Mouse (Mus musculus) large intestine, adult 2 months (tissue): Measurements from ENCODE around the gene Ranbp1. TPM values are rescaled to one million over a fixed set of nuclear protein-coding genes. Genes with fewer than 3 reads are reported as not detected.
A peak's percentile ranks its signal among the peaks of the same experiment; 100 is the strongest.
"Not testable (repeated sequence)": the region's sequence is repeated elsewhere in the genome, so short reads cannot be mapped to it uniquely, and the experiment has no call there.

ENCODE experiments used
- DNase-seq: peaks from one replicate; pipeline ENCODE4 v3.0.0-alpha.2; 2012; ENCODE audit warnings: low read depth, low spot score
- WGBS: fragments of 180-500 bp; shearing (Covaris S2); methylation state at CpG from one replicate; pipeline ENCODE4 v1.1.7; 2018; 5-methylcytosine and 5-hydroxymethylcytosine counted together
- polyA plus RNA-seq: library from polyadenylated mRNA; depleted of rRNA; stranded (reverse); fragments of >200 nt; gene quantifications from 2 replicates; pipeline ENCODE4 v1.2.3, GENCODE M21; 2012; rRNA removed

Ranbp1 gene
- 51.4 and 55.8 TPM in 2 replicates for polyA plus RNA-seq

DNA sequence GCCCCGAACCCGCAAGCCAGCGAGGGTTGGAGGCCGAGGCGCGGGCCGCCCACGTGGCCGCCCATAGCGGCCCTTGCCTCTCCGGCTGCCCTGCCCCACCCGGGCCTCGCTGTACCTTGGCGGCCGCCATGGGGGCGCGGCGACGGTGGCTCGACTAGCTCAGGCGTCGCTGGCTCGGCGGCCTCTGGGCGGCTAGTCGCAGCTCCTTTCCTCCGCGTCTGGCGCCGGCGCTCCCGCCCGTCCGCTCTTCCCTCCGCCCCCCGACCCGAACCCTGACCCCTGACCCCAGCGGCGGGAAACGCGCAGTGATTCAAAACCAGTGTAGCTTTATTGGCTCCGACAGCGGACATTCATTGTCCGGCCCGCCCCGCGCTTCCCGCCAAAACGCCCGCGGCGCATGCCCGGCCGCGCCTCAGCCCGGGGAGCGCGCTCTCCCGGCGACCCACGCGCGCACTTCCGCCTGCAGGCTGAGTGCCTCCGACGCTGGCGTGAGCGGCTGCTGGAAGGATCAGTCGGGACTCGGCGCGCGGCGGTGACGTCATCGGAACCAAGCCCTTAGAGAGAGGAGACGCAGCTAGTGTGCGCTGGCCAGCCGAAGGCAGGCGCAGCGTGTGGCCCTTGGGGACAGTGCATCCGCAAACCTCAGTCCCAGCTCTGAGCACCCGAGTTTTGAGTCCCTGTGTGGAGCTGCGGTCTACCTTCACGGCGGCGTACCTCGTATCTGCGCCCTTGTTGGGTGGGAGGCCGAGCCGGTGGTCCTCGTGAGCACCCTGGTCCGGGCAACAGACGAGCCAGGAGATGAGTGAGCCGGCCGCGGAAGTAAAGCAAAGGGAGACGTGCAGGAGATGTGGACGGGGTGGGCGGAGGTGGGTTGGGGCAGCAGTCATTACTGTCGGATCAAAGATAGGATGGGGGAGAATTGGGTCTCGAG lies at the start of gene Ranbp1, which contains the start of gene Trmt2a:
TSS of gene Ranbp1 (minus strand) at position 300 of the 931 bp plus-strand sequence.
TSS of gene Trmt2a (plus strand) at position 247 of the 931 bp plus-strand sequence.
- peak; percentile 95 for DNase-seq
- WGBS = under 1% methylated on average over 102 of the region's 102 CpGs

GRCm38 (mm10) chr16:18289614-18290013 lies 41.1 kb upstream of the Ranbp1 start:
- WGBS = 0% methylated on average over 10 of the region's 10 CpGs
- not testable (repeated sequence) for DNase-seq

DNA sequence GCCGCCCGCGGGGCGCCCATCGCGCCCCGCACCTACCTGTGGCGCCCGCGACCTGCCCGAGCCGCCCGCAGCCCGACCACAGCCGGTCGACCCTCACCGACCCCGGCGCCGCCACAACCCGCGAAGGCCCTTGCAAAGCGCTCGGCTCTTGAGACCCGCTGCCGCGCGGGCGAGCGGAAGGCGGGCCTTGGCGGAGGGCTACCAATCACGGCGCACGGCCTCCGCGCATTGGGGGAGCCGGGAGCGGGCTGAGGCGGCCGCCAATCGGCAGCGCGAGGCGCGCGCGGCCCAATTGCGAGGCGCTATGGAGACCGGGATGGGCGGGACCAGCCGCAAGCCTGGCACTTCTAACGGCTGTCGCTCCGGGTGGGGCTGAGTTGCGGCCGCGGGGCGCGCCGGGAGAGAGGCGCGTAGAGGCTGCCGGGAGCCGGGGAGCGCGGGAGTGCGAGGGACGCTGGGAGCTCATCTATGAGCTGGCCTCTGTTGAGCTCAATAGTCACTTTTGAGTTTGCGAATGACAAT lies 40.6 kb upstream of the Ranbp1 start, which contains the start of gene Dgcr8:
TSS of gene Dgcr8 (minus strand) at position 180 of the 522 bp plus-strand sequence.
- WGBS = under 1% methylated on average over 71 of the region's 71 CpGs
- peak; percentile 78 for DNase-seq

GRCm38 (mm10) chr16:18288581-18289061 lies 40.1 kb upstream of the Ranbp1 start:
- peak; percentile 36 for DNase-seq
- under 1% methylated on average over 31 of the region's 31 CpGs for WGBS

GRCm38 (mm10) chr16:18288166-18288565 lies 39.6 kb upstream of the Ranbp1 start:
- DNase-seq = no peak

GRCm38 (mm10) chr16:18275166-18275565 lies 26.6 kb upstream of the Ranbp1 start:
- 74% methylated on average over 2 of the region's 2 CpGs for WGBS
- DNase-seq = no peak

More at GRCm38 (mm10) chr16:18288166-18288565, 39.6 kb upstream of the Ranbp1 start:
- WGBS = 1% methylated on average over 4 of the region's 4 CpGs

DNA sequence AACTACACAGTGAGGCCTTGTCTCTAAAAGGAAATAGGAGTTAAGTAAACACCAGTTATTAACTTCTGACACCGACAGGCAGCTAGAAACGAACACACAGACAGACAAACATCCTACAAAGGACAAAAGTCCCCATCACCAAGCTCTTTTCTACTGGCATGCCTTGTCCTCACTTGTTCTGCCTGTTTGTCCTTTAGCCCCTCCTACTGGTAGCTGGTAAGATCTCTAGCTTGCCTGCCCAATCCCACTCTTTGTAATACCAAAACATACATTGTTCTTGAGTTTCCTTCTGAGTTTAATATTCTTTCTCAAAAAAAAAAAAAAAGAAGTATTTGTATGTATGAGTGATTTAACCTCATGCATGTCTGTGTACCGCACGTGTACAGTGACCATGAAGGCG lies 19.6 kb upstream of the Ranbp1 start:
- WGBS = 68% methylated on average over 5 of the region's 5 CpGs
- DNase-seq = no peak

DNA sequence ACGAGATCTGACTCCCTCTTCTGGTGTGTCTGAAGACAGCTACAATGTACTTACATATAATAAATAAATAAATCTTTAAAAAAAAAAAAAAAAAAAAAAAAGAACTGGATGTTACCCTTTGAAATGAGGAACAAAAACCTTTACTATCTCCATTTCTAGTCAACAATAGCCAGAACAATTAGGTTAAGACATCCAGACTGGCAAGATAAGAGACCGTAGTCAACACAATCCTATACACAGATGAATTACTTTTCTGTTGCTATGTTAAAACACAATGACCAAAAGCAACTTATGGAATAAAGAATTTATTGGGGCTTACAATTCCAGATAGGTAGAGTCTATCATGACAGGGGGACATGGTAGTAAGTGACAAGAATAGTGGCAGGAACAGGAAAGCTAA lies 16.5 kb upstream of the Ranbp1 start:
- WGBS = 79% methylated on average over 2 of the region's 2 CpGs

DNA sequence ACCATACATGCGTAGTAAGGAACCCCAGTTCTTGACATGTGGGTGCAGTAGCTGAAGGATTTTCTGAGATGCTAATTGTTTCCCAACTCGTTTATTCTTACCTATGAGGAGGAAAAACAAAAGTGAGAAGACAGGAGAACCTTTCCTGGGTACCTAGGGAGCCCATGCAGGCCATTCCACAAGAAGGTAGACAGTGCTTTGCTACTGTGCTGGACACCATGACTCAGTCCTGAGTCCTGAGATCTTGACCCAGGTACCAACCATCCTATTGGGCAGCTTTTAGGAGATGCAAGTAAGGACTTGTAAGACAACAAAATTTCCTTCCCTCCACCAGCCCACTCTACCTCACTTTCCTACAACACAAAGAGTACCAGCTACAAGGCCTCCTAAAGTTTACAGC lies 9.7 kb upstream of the Ranbp1 start, which contains the start of gene Gm49776:
TSS of gene Gm49776 (minus strand) at position 101 of the 400 bp plus-strand sequence.
- no peak for DNase-seq
- WGBS = 88% methylated on average over 2 of the region's 2 CpGs

More for the DNA sequence above, 16.5 kb upstream of the Ranbp1 start:
- no peak for DNase-seq

DNA sequence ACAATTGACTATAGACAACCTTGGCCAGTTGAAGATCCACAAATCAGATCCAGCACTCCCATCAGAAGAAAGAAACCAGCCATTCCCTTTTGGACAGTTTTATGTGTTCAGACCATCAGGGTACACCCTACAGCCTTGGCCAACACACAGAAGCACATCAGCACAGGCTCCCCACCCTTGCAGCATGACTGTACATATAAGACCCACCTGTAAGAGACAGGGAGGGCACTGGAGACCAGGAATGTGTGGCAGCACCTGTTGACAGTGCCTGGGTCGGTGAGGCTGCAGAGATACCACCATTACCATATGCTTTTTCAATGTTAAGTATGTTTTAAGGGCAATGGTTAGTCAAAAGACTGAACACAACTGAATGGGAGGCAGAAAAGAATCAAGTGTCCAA lies 5.3 kb upstream of the Ranbp1 start:
- no peak for DNase-seq
- WGBS = 87% methylated on average over 1 of the region's 1 CpGs

GRCm38 (mm10) chr16:18252736-18253135 lies 4.2 kb upstream of the Ranbp1 start:
- no peak for DNase-seq
- 85% methylated on average over 6 of the region's 6 CpGs for WGBS

GRCm38 (mm10) chr16:18250828-18251790 lies 2.6 kb upstream of the Ranbp1 start:
- 57% methylated on average over 10 of the region's 10 CpGs for WGBS
- no peak for DNase-seq

GRCm38 (mm10) chr16:18250231-18250630 lies 1.7 kb upstream of the Ranbp1 start:
- no peak for DNase-seq
- WGBS = 42% methylated on average over 4 of the region's 4 CpGs

DNA sequence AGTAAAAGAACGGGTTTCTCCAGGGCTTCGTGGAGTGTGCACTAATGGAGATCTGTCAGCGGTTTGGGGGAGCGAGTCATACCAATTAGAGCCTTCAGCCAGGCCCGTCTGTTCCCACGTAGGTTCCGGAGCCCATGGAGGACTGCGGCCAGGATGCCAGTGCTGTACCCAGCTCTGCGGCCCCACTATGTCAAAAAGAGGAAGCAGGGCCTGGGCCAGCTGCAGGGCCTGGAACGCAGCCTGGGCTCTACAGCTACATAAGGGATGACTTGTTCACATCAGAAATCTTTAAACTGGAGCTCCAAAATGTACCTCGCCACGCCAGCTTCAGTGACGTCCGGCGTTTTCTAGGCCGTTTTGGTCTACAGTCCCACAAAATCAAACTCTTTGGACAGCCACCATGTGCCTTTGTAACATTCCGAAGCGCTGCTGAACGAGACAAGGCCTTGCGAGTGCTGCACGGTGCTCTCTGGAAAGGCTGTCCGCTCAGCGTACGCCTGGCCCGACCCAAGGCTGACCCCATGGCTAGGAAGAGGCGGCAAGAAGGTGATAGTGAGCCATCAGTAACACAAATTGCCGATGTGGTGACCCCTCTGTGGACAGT lies 934 bp upstream of the Ranbp1 start:
- no peak for DNase-seq
- under 1% methylated on average over 27 of the region's 27 CpGs for WGBS

DNA sequence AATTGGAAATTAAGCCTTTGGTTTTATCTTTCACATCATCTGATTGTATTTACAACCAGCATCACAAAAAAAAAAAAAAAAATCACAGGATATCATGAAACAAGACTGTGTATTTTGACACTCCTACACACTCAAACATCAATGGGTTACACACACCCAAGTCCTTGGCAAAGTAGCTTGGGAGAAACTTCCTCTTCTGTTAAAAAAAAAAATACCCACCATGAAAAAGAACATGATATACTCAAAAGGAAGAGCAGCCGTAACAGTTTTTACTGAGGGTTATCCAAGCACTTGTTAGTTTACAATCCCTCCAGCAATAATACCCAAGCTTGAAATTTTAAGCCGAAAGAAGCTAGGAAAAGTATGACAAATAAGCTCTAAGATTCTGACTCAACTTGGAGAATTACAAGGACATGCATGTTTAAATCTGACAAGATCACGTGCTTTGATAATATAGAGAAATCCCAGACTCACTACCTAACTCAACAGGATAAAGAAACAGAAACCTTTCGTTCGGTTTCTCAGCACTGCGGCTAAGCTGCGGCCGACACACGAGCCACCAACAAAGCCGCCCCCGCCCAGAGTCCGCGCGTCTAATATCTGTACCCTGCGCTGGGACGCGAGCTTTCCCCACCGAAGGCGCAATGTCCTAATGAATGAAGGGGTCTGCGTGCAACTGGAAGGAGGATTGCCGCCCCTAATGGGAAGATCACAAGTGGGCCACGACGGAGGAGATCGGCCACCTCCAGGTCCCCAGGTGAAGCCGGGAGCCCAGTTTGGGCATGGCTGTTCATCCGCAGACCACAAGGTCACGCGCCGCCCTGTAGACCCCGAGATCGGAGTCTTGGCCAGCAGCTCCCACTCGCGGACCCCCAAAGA lies 772 bp downstream of the Ranbp1 start:
- 0% methylated on average over 33 of the region's 33 CpGs for WGBS

GRCm38 (mm10) chr16:18241581-18241980 lies 7.0 kb downstream of the Ranbp1 start:
- WGBS = 94% methylated on average over 10 of the region's 10 CpGs
- DNase-seq = no peak

More for the DNA sequence above, 772 bp downstream of the Ranbp1 start:
- DNase-seq = no peak

DNA sequence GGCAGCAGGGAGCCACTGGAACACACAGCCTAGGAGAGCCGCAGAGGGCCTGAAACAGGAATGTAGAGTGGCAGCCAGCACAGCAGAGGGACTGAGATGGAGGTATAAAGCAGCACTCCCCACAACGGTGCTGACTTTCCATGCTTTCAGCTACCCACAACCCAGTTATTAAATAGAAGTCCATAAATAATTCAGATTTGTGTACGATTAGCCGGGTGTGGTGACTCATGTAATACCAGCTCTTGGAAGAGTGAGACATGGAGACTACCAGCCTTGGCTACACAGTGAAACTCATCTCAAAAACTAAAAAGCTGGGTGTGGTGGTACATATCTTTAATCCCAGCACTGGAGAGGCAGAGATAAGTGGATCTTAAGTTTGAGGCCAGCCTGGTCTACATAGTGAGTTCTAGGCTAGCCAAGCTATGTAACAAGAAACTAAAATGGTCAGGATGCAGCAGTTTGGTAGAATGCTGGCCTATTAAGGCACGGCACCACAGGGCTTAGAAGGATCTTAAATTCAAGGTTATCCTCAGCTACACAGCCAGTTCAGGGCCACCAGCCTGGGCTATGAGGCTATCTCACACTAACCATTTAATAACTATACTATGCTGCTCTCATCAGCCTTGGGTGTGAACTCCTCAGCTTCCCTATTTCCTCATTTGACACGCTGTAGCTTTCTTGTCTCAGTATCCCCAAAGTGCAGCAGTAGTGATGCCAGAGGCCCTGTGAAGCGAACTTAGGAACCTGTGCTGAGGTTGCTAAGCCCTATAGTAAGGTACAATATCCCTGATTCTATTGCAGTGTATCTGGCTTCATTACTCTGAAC lies 11.6 kb downstream of the Ranbp1 start:
- DNase-seq = no peak
- 69% methylated on average over 7 of the region's 7 CpGs for WGBS
